Mouse (Mus musculus) stomach, postnatal 0 days (tissue): ENCODE data around the gene Bptf. TPM values are rescaled to one million over a fixed set of nuclear protein-coding genes. Genes with fewer than 3 reads are reported as not detected.
"Not testable (repeated sequence)": the region's sequence is repeated elsewhere in the genome, so short reads cannot be mapped to it uniquely, and the experiment has no call there.

ENCODE experiments used
- ATAC-seq: fragments of 200-750 bp; cut with Nextera tagmentation; 2 replicates; pipeline ENCODE4 v1.8.0; 2017; ENCODE audit not compliant: low FRiP score, low TSS enrichment
- DNase-seq: peaks from one replicate; pipeline ENCODE4 v3.0.0-alpha.2; 2016; ENCODE audit warnings: low spot score
- H3K27ac ChIP-seq: fragments of 300-500 bp; sonication (generic); replicated peaks from 2 replicates; pipeline ENCODE4 v1.5.1; 2014; ENCODE audit warnings: mild to moderate bottlenecking, control low read depth
- H3K27me3 ChIP-seq: fragments of 300-500 bp; sonication (generic); 2 replicates; pipeline ENCODE4 v1.6.1; 2014; ENCODE audit warnings: low read length; ENCODE audit not compliant: control insufficient read depth, insufficient read depth
- H3K36me3 ChIP-seq: fragments of 300-500 bp; sonication (generic); 2 replicates; pipeline ENCODE4 v1.6.1; 2014; ENCODE audit warnings: low read length, mixed read lengths; ENCODE audit not compliant: control insufficient read depth, insufficient read depth
- H3K4me1 ChIP-seq: fragments of 300-500 bp; sonication (generic); replicated peaks from 2 replicates; pipeline ENCODE4 v1.6.1; 2014; ENCODE audit warnings: antibody characterized with exemption; ENCODE audit not compliant: control insufficient read depth, insufficient read depth
- H3K4me2 ChIP-seq: fragments of 300-500 bp; sonication (generic); replicated peaks from 2 replicates; pipeline ENCODE4 v1.6.1; 2014; ENCODE audit warnings: low read depth, mild to moderate bottlenecking, control low read depth, moderate library complexity
- H3K4me3 ChIP-seq: fragments of 300-500 bp; sonication (generic); 2 replicates; pipeline ENCODE4 v1.5.1; 2014; ENCODE audit warnings: low read depth, low read length, control low read depth
- H3K9ac ChIP-seq: fragments of 300-500 bp; sonication (generic); 2 replicates; pipeline ENCODE4 v1.6.1; 2014; ENCODE audit warnings: mild to moderate bottlenecking, low read length, control low read depth, mixed read lengths
- H3K9me3 ChIP-seq: fragments of 300-500 bp; sonication (generic); 2 replicates; pipeline ENCODE4 v1.6.1; 2016; ENCODE audit warnings: low read length; ENCODE audit not compliant: control insufficient read depth
- CTCF ChIP-seq: IDR thresholded peaks from 2 replicates; pipeline ENCODE4 v1.5.1; 2016; ENCODE audit warnings: antibody characterized with exemption, low read depth, mild to moderate bottlenecking, moderate library complexity
- EP300 ChIP-seq: optimal IDR thresholded peaks from 2 replicates; pipeline ENCODE3; 2016; ENCODE audit warnings: antibody characterized with exemption
- WGBS: fragments of 180-500 bp; shearing (Covaris S2); extraction: QIAGEN DNeasy Blood & Tissue Kit; methylation state at CpG from one replicate; pipeline ENCODE4 v1.1.7; 2014; 5-methylcytosine and 5-hydroxymethylcytosine counted together
- polyA plus RNA-seq: library from polyadenylated mRNA; unstranded; fragments of >200 nt; fragmentation: Nextera tagmentation; extraction: Ambion mirVana; gene quantifications from 2 replicates; pipeline ENCODE4 v1.2.1, GENCODE M21; 2015

The Bptf gene
- polyA plus RNA-seq, 1 experiment from 2014 or later, result 11.8 TPM

- Histone ChIP-seq H3K9me3 (no peaks in the 10 kb centered on the region), H3K4me3 (no peak overlapping the region), H3K9ac (no peak overlapping the region), H3K4me1 (peaks cover 4% of the 10 kb centered on the region), H3K4me2 (no peak overlapping the region), H3K27ac (peak overlapping the region; percentile 69), H3K36me3 (no peaks in the 10 kb centered on the region), H3K27me3 (no peaks in the 10 kb centered on the region)
- WGBS, result 62% methylated on average over 13 of the region's 13 CpGs
- ATAC-seq (peak; percentile 69), DNase-seq (peak; percentile 52)
- TF ChIP-seq EP300 (no peak), CTCF (no peak)
Measured at GRCm38 (mm10) chr11:107022050-107022683, 109.8 kb downstream of the Bptf start.

GRCm38 (mm10) chr11:107019722-107020121 is 112.2 kb downstream of the Bptf start:
- DNase-seq, result not testable (repeated sequence)

GRCm38 (mm10) chr11:107019318-107019717 is 112.6 kb downstream of the Bptf start:
- H3K27ac ChIP-seq, result no peak overlapping the region
- no peak for TF ChIP-seq CTCF
- no peak overlapping the region for H3K4me2 ChIP-seq
- DNase-seq (no peak), ATAC-seq (no peak)
- H3K4me3 ChIP-seq, result no peak overlapping the region
- no peaks in the 10 kb centered on the region for H3K27me3 ChIP-seq
- H3K9ac ChIP-seq, result no peak overlapping the region
- 61% methylated on average over 4 of the region's 4 CpGs for WGBS
- no peaks in the 10 kb centered on the region for H3K4me1 ChIP-seq
- H3K9me3 ChIP-seq, result no peaks in the 10 kb centered on the region
- no peaks in the 10 kb centered on the region for H3K36me3 ChIP-seq

More at GRCm38 (mm10) chr11:107019722-107020121, 112.2 kb downstream of the Bptf start:
- not testable (repeated sequence) for H3K27me3 ChIP-seq, H3K9ac ChIP-seq, H3K36me3 ChIP-seq, ATAC-seq, H3K4me3 ChIP-seq, H3K4me1 ChIP-seq, H3K4me2 ChIP-seq, H3K9me3 ChIP-seq, H3K27ac ChIP-seq
- 92% methylated on average over 3 of the region's 5 CpGs for WGBS

GRCm38 (mm10) chr11:107018606-107019005 is 113.3 kb downstream of the Bptf start:
- Histone ChIP-seq H3K9me3 (no peaks in the 10 kb centered on the region), H3K4me3 (no peak overlapping the region), H3K4me2 (no peak overlapping the region), H3K9ac (no peak overlapping the region), H3K27ac (no peak overlapping the region), H3K36me3 (no peaks in the 10 kb centered on the region), H3K27me3 (no peaks in the 10 kb centered on the region), H3K4me1 (no peaks in the 10 kb centered on the region)
- ATAC-seq, result no peak
- WGBS, result 34% methylated on average over 8 of the region's 8 CpGs
- DNase-seq, result no peak
- TF ChIP-seq CTCF (peak; percentile 68), EP300 (no peak)

GRCm38 (mm10) chr11:107017339-107017886 is 114.5 kb downstream of the Bptf start:
- TF ChIP-seq EP300, result no peak
- TF ChIP-seq CTCF, result peak; percentile 50
- Histone ChIP-seq H3K27me3 (no peaks in the 10 kb centered on the region), H3K9me3 (no peaks in the 10 kb centered on the region), H3K36me3 (no peaks in the 10 kb centered on the region), H3K4me2 (no peak overlapping the region), H3K27ac (no peak overlapping the region), H3K4me3 (no peak overlapping the region), H3K9ac (no peak overlapping the region), H3K4me1 (no peaks in the 10 kb centered on the region)
- DNase-seq (no peak), ATAC-seq (no peak)
- 54% methylated on average over 6 of the region's 6 CpGs for WGBS

- H3K4me1 ChIP-seq, result no peaks in the 10 kb centered on the region
- no peak overlapping the region for H3K4me3 ChIP-seq
- H3K36me3 ChIP-seq, result no peaks in the 10 kb centered on the region
- DNase-seq (no peak), ATAC-seq (no peak; the same call in 1 of the 2 replicates)
- H3K9me3 ChIP-seq, result no peaks in the 10 kb centered on the region
- no peak overlapping the region for H3K4me2 ChIP-seq
- no peak overlapping the region for H3K9ac ChIP-seq
- no peak for TF ChIP-seq EP300
- TF ChIP-seq CTCF, result peak; percentile 33
- H3K27ac ChIP-seq, result no peak overlapping the region
- WGBS, result 33% methylated on average over 1 of the region's 1 CpGs
- H3K27me3 ChIP-seq, result no peaks in the 10 kb centered on the region
Measured at GRCm38 (mm10) chr11:107016893-107017292, 115.0 kb downstream of the Bptf start.

- ATAC-seq, H3K4me3 ChIP-seq, H3K9ac ChIP-seq, DNase-seq, H3K4me2 ChIP-seq, H3K27ac ChIP-seq, H3K36me3 ChIP-seq, H3K27me3 ChIP-seq, H3K4me1 ChIP-seq, H3K9me3 ChIP-seq: not testable (repeated sequence)
- 79% methylated on average over 11 of the region's 11 CpGs for WGBS
Measured at GRCm38 (mm10) chr11:107015535-107016187, 116.3 kb downstream of the Bptf start.
